Mouse (Mus musculus) kidney, embryonic 14.5 days (tissue): ENCODE measurements around the gene Ak5. TPM values are rescaled to one million over a fixed set of nuclear protein-coding genes. Genes with fewer than 3 reads are reported as not detected.
A peak's percentile ranks its signal among the peaks of the same experiment; 100 is the strongest.

Experiments
- ATAC-seq: fragments of 200-750 bp; cut with Nextera tagmentation; 2 replicates; pipeline ENCODE4 v1.8.0; 2017; ENCODE audit warnings: moderate number of reproducible peaks, mild to moderate bottlenecking, moderate TSS enrichment, moderate library complexity; ENCODE audit not compliant: low FRiP score, low TSS enrichment
- H3K27ac ChIP-seq: fragments of 300-500 bp; sonication (generic); 2 replicates; pipeline ENCODE4 v1.5.1; 2014; ENCODE audit warnings: low read depth, mild to moderate bottlenecking, low read length, moderate library complexity, mixed read lengths
- H3K27me3 ChIP-seq: fragments of 300-500 bp; sonication (generic); 2 replicates; pipeline ENCODE4 v1.6.1; 2014; ENCODE audit warnings: mild to moderate bottlenecking, low read length; ENCODE audit not compliant: control insufficient read depth, insufficient read depth
- H3K36me3 ChIP-seq: fragments of 300-500 bp; sonication (generic); 2 replicates; pipeline ENCODE4 v1.6.1; 2014; ENCODE audit warnings: low read length, mixed read lengths; ENCODE audit not compliant: control insufficient read depth, insufficient read depth
- H3K4me1 ChIP-seq: fragments of 300-500 bp; sonication (generic); 2 replicates; pipeline ENCODE4 v1.6.1; 2014; ENCODE audit warnings: low read length, mixed read lengths; ENCODE audit not compliant: control insufficient read depth, insufficient read depth
- H3K4me2 ChIP-seq: fragments of 300-500 bp; sonication (generic); replicated peaks from 2 replicates; pipeline ENCODE4 v1.6.1; 2014; ENCODE audit warnings: low read depth, mild to moderate bottlenecking, low read length
- H3K4me3 ChIP-seq: fragments of 300-500 bp; sonication (generic); 2 replicates; pipeline ENCODE4 v1.5.1; 2014; ENCODE audit warnings: mild to moderate bottlenecking, low read length
- H3K9ac ChIP-seq: fragments of 300-500 bp; sonication (generic); 2 replicates; pipeline ENCODE4 v1.6.1; 2014; ENCODE audit warnings: low read depth, mild to moderate bottlenecking, low read length, moderate library complexity
- H3K9me3 ChIP-seq: fragments of 300-500 bp; sonication (generic); 2 replicates; pipeline ENCODE4 v1.6.1; 2016; ENCODE audit warnings: low read length; ENCODE audit not compliant: control insufficient read depth
- WGBS: fragments of 180-500 bp; shearing (Covaris S2); extraction: QIAGEN DNeasy Blood & Tissue Kit; methylation state at CpG from one replicate; pipeline ENCODE4 v1.1.7; 2014; 5-methylcytosine and 5-hydroxymethylcytosine counted together
- polyA plus RNA-seq: library from polyadenylated mRNA; unstranded; fragments of >200 nt; fragmentation: Nextera tagmentation; extraction: Ambion mirVana; gene quantifications from 2 replicates; pipeline ENCODE4 v1.2.1, GENCODE M21; 2014

The Ak5 gene
- polyA plus RNA-seq, 1 experiment from 2014 or later, result 2.1 TPM

DNA sequence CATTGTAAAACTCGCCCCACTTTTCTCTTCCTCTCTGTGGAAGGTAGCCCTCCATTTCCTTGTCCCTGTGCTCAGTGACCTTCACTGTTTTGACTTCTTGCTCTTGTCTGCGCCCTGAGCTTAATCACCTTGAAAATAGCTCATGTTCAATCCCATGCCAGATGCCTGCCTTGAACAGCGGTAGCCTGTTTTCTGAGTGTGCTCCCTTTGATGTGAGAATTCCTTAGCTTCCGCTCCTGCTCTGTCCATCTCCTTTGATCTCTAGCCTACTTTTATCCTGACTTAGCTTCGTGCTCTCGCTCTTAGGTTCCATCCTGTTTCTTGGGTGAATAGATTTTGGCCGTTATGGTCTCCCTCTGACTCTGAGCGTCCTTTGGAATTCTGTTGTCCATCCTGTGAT is 31.1 kb upstream of the Ak5 start:
- H3K27ac ChIP-seq, result no peak overlapping the region
- ATAC-seq, result no peak
- no peaks in the 10 kb centered on the region for H3K4me1 ChIP-seq
- no peaks in the 10 kb centered on the region for H3K36me3 ChIP-seq
- 36% methylated on average over 8 of the region's 8 CpGs for WGBS
- no peaks in the 10 kb centered on the region for H3K9me3 ChIP-seq
- no peaks in the 10 kb centered on the region for H3K27me3 ChIP-seq
- no peak overlapping the region for H3K4me3 ChIP-seq
- H3K4me2 ChIP-seq, result no peak overlapping the region
- H3K9ac ChIP-seq, result no peak overlapping the region

DNA sequence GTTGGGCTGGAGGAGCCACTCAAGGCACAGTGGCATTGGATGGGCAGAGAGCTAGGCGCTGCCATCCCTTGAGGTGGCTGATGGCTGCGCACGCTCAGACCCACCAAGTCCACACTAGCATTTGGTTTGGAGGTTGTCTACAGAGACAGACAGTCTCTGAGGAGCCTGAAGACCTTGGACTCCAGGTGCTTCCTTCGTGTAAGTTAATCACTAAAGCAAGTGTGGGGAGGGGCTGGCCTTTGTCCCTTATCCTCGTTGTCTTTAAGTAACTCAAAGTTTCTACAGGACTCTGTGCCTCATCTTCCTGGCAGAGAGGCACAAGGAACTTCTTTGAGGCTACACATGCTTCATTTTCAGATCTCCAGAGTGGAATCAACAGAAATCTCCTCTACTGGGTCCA is 29.9 kb upstream of the Ak5 start:
- H3K36me3 ChIP-seq, result no peaks in the 10 kb centered on the region
- H3K4me3 ChIP-seq, result no peak overlapping the region
- no peak overlapping the region for H3K27ac ChIP-seq
- no peaks in the 10 kb centered on the region for H3K27me3 ChIP-seq
- no peak for ATAC-seq
- H3K4me1 ChIP-seq, result no peaks in the 10 kb centered on the region
- H3K9ac ChIP-seq, result no peak overlapping the region
- H3K4me2 ChIP-seq, result no peak overlapping the region
- no peaks in the 10 kb centered on the region for H3K9me3 ChIP-seq
- 77% methylated on average over 5 of the region's 5 CpGs for WGBS

DNA sequence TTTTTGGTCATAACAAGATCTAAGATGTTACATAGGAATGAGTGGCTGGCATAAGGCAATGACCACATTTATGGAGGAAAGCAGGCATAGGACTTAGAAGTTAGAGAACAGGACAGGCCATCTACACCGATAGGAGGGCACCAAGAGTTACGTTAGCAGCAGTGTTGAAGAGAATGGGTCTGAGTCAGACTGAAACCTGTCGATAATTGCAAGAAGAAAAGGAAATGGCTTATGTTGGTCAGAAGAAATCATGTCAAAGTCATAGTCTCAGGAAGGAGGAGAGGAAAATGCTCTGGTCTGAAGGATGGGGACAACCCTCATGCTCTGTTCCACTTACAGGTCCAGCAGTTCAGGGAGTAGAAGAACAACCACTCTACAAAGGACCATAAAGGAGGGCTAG is 26.8 kb upstream of the Ak5 start:
- ATAC-seq, result no peak
- Histone ChIP-seq H3K9me3 (no peaks in the 10 kb centered on the region), H3K27me3 (no peaks in the 10 kb centered on the region), H3K36me3 (no peaks in the 10 kb centered on the region), H3K4me3 (no peak overlapping the region), H3K27ac (no peak overlapping the region), H3K4me1 (no peaks in the 10 kb centered on the region), H3K4me2 (no peak overlapping the region), H3K9ac (no peak overlapping the region)
- 93% methylated on average over 3 of the region's 3 CpGs for WGBS

DNA sequence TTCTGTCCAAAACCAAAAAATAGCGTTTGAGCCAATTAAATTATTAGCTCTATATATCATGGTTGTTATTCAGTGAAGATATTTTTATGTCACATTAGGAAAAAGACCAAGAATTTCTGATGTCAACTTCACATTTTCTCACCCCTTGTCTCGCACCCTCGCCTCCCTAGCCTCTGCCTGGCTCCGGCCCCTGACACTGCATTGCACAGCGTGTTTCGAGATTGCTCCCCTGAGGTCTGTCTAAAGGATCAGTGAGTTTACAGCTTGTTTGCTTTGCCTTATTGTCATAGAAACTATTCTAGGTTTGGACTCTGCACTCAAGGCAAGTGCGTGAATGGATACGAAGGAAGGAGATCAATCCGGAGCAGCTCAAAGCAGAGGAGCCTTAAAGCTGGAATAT is 20.9 kb upstream of the Ak5 start:
- no peak for ATAC-seq
- H3K9ac ChIP-seq, result no peak overlapping the region

DNA sequence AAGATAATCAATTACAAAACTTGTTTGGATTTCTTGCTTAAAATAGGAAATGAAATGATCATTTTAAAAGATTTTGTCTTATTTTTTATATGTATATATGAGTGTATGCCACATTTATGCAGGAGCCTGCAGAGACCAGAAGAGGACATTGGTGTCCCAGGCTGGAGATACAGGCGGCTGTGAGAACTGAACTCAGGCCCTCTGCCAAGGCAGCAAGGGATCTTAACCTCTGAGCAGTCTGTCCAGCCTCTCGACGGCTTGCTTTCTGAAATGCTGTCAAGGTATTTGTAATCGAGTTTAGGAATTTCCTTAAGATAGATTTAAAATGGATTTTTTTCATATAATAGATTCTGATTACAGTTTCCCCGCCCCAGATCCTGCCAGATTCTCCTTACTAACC is 20.4 kb upstream of the Ak5 start:
- no peak overlapping the region for H3K4me2 ChIP-seq
- ATAC-seq, result no peak
- H3K36me3 ChIP-seq, result no peaks in the 10 kb centered on the region
- no peak overlapping the region for H3K9ac ChIP-seq
- H3K27me3 ChIP-seq, result no peaks in the 10 kb centered on the region
- no peak overlapping the region for H3K27ac ChIP-seq
- no peaks in the 10 kb centered on the region for H3K4me1 ChIP-seq
- H3K9me3 ChIP-seq, result no peaks in the 10 kb centered on the region
- 82% methylated on average over 5 of the region's 5 CpGs for WGBS
- H3K4me3 ChIP-seq, result no peak overlapping the region

More for the DNA sequence above, 20.9 kb upstream of the Ak5 start:
- Histone ChIP-seq H3K36me3 (no peaks in the 10 kb centered on the region), H3K4me3 (no peak overlapping the region), H3K27me3 (no peaks in the 10 kb centered on the region), H3K4me1 (no peaks in the 10 kb centered on the region), H3K27ac (no peak overlapping the region), H3K9me3 (no peaks in the 10 kb centered on the region), H3K4me2 (no peak overlapping the region)
- WGBS, result 60% methylated on average over 9 of the region's 9 CpGs

DNA sequence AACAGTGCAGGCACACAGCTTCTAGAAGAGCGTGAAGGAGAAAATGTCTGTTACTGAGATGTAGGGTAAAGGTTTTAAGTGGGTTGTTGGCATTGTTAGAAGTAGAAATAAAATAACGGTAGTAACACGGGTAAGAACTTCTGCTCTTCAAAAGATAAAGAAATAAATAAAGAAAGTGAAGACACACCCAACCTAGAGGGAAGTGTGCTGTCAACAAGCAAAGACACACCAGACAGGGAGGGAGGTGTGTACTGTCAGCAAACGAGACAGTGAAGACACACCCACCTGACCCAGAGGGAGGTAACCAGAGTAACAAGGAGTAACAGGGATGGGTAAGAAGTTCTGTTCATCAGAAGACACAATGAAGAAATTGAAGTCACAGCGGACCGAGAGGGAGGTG is 6.5 kb upstream of the Ak5 start:
- Histone ChIP-seq H3K4me3 (no peak overlapping the region), H3K36me3 (no peaks in the 10 kb centered on the region), H3K4me1 (no peaks in the 10 kb centered on the region), H3K9me3 (no peaks in the 10 kb centered on the region), H3K4me2 (no peak overlapping the region), H3K27ac (no peak overlapping the region), H3K9ac (no peak overlapping the region), H3K27me3 (no peaks in the 10 kb centered on the region)
- no peak for ATAC-seq
- WGBS, result 80% methylated on average over 6 of the region's 6 CpGs

DNA sequence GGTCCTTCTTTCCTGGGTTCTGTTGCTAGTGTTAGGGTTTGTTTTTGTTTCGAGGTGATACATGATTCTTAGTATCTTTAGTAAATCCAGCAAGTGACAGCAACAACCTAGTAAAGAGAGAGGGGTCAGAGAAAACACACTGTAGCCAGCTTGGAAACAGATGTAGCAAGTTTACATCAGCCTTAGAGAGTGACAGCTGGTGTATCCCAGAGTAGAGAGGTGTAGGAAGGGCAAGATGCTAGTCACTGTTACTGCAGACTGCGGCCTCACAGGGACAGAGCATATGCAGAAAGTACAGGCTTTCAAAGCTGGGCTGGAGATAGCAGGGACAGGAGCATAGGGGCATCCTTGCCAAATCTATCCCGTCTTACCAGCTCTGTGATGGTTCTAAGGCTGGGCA is 1.6 kb upstream of the Ak5 start:
- peaks cover 31% of the 10 kb centered on the region for H3K27me3 ChIP-seq
- H3K9me3 ChIP-seq, result no peaks in the 10 kb centered on the region
- no peak overlapping the region for H3K27ac ChIP-seq
- ATAC-seq, result no peak
- 77% methylated on average over 3 of the region's 3 CpGs for WGBS
- no peak overlapping the region for H3K4me2 ChIP-seq
- no peak overlapping the region for H3K4me3 ChIP-seq
- H3K9ac ChIP-seq, result no peak overlapping the region
- H3K4me1 ChIP-seq, result peaks cover 10% of the 10 kb centered on the region
- no peaks in the 10 kb centered on the region for H3K36me3 ChIP-seq

DNA sequence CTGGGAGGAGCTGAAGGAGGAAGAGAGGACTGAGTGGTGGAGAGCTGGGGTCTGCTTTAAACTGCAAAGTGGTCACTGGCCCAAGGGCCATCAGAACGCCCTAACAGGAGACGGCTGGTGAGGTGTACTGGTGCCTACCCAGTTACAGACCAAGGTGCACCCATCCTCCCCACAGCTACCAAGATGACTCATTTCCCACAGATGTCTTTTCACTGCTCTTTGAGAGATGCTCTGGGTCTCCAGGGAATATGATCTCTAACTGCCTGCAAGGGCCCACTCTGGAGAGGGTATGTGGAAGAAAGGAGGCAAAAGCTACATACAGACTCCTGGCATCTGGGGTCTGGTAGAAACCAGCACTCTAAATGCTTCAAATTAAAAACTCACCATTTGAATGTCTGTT is 633 bp upstream of the Ak5 start:
- Histone ChIP-seq H3K27ac (no peak overlapping the region), H3K9me3 (no peaks in the 10 kb centered on the region), H3K9ac (no peak overlapping the region), H3K36me3 (no peaks in the 10 kb centered on the region), H3K27me3 (peaks cover 31% of the 10 kb centered on the region), H3K4me2 (no peak overlapping the region; the same call in 1 of the 2 replicates), H3K4me1 (peaks cover 10% of the 10 kb centered on the region), H3K4me3 (no peak overlapping the region)
- no peak for ATAC-seq
- WGBS, result 72% methylated on average over 2 of the region's 2 CpGs

DNA sequence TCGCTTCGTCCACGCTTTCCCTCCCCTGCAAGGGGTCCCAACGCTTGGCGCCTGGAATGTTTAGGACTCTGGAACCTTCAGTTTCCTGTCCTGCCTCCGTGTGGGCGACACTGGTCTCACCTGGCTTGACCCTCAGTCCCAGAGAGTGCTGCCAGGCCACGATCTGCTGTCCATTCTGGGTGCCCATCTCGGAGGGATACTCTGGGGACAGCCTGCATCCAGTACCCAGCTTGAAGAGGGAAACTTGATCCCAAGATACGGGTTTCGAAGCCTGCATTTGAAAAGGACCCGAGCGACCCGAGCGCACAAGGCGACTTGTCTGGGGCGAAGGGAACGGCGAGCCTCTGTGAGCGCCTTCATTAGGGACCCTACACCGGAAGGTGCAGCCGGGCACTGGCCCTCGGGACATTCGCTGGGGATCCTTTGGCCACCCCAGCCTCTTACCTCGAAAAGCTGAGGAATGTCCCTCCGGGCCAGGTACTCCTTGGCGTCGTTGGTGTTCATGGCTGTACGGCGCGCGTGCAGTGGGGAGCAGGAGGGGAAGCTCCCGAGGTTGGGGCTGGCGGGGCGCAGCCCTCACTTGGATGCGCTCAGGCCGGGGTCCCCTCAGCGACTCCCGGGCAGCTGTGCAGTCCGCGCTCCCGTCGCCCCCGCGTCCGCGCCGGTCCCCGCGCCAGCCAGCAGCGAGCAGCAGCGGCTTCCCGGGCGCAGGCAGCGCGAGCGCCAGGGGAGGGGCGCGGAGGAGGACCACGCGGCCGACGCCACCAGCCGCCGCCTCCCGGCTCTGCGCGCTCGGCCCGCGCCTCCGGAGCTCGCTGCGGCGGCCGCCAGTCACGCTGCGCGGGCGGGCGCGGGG is 576 bp downstream of the Ak5 start:
- peak overlapping the region; percentile 58 for H3K9ac ChIP-seq
- peak overlapping the region; percentile 55 for H3K4me3 ChIP-seq
- no peaks in the 10 kb centered on the region for H3K9me3 ChIP-seq
- under 1% methylated on average over 50 of the region's 82 CpGs for WGBS
- no peaks in the 10 kb centered on the region for H3K36me3 ChIP-seq
- peak overlapping the region; percentile 98 for H3K4me2 ChIP-seq
- H3K27ac ChIP-seq, result no peak overlapping the region
- H3K4me1 ChIP-seq, result peaks cover 10% of the 10 kb centered on the region
- peak; percentile 68 for ATAC-seq
- peaks cover 31% of the 10 kb centered on the region for H3K27me3 ChIP-seq
